8 mouse cellular contexts compared by ENCODE assay signal in the genomic region with DNA sequence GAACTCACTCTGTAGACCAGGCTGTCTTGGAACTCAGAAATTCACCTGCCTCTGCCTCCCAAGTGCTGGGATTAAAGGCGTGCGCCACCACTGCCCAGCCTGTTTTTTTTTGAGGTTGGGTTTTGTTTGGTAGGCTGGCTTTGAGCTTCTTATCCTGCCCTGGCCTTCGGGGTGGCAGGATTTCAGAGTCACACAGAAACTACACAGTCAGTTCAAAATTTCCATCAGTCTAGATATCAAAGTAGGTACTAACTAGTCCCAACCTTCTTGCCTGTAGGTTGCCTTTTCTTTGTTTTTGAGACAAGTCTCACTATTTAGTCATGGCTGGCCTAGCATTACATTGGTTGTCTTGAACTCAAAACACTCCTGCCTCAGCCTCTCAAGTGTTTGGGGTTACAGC. TPM values are rescaled to one million over a fixed set of nuclear protein-coding genes. Genes with fewer than 3 reads are reported as not detected.
DNase-seq lines count a peak whose midpoint lies in the region; ATAC-seq and TF ChIP-seq lines count a peak whose summit lies in the region.

No protein-coding gene starts in this region.

- no peak overlapping the region for H3K9ac ChIP-seq in intestine, embryonic 15.5 days
- H3K9ac ChIP-seq in neural tube, embryonic 14.5 days (replicated peaks; ENCODE audit: low read depth, low read length), result no peak overlapping the region

- no peak for TF ChIP-seq CTCF in left cerebral cortex, adult 2 months (IDR thresholded peaks at IDR 0.05)

- peak overlapping the region; percentile 49 for H3K4me2 ChIP-seq in intestine, embryonic 15.5 days (replicated peaks)
- H3K4me2 ChIP-seq in neural tube, embryonic 14.5 days (ENCODE audit: low read depth, low read length), result peak overlapping the region; percentile 67; the same call in 1 of the 2 replicates

- no peak for DNase-seq in left cerebral cortex, adult 2 months (ENCODE audit: extremely low spot score in 1 of 2, low spot score in 2 of 2)
- DNase-seq in left cerebral cortex, adult 8-10 months (ENCODE audit: low spot score in 2 of 2), result no peak
- peak; percentile 23 for DNase-seq in c-Kit-positive CD71-positive TER-119-negative erythroid progenitor cells, embryonic 14.5 days (ENCODE audit: low read depth)
- no peak for DNase-seq in urinary bladder, postnatal 4 days (ENCODE audit: low spot score in 2 of 2)
- DNase-seq in embryo, embryonic 9.5 days (ENCODE audit: extremely low spot score), result no peak

- peak overlapping the region; percentile 86 for H3K4me3 ChIP-seq in left cerebral cortex, adult 2 months
- H3K4me3 ChIP-seq in intestine, embryonic 15.5 days (replicated peaks), result peak overlapping the region; percentile 88
- H3K4me3 ChIP-seq in neural tube, embryonic 14.5 days (ENCODE audit: low read depth, low read length), result peak overlapping the region; percentile 87; the same call in 1 of the 2 replicates

- 60% methylated on average over 3 of the region's 3 CpGs for WGBS in intestine, embryonic 15.5 days
- 74% methylated on average over 3 of the region's 3 CpGs for WGBS in neural tube, embryonic 14.5 days

- no peak for ATAC-seq in intestine, embryonic 15.5 days
- ATAC-seq in neural tube, embryonic 14.5 days (ENCODE audit: low read depth), result no peak
- no peak for ATAC-seq in megakaryocyte-erythroid progenitor cell, adult 5-6 weeks (replicated peaks; ENCODE audit: low FRiP score, low TSS enrichment, poor library complexity, severe bottlenecking)

- intact Hi-C loops in left cerebral cortex, adult 2 months (cut with DNase I), result no loop called here

- no peaks in the 10 kb centered on the region for H3K9me3 ChIP-seq in intestine, embryonic 15.5 days
- H3K9me3 ChIP-seq in neural tube, embryonic 14.5 days (ENCODE audit: control insufficient read depth, low read length), result no peaks in the 10 kb centered on the region

- H3K27me3 ChIP-seq in intestine, embryonic 15.5 days (replicated peaks), result no peaks in the 10 kb centered on the region
- H3K27me3 ChIP-seq in neural tube, embryonic 14.5 days (ENCODE audit: control insufficient read depth, insufficient read depth, low read length), result no peaks in the 10 kb centered on the region

- no peak overlapping the region for H3K27ac ChIP-seq in left cerebral cortex, adult 2 months
- H3K27ac ChIP-seq in intestine, embryonic 15.5 days, result no peak overlapping the region
- H3K27ac ChIP-seq in neural tube, embryonic 14.5 days (ENCODE audit: low read depth, low read length), result no peak overlapping the region

- H3K4me1 ChIP-seq in intestine, embryonic 15.5 days (replicated peaks), result peaks cover 5% of the 10 kb centered on the region; the same call in 1 of the 2 replicates
- peaks cover 5% of the 10 kb centered on the region for H3K4me1 ChIP-seq in neural tube, embryonic 14.5 days (ENCODE audit: control insufficient read depth, insufficient read depth, low read length)

- no peaks in the 10 kb centered on the region for H3K36me3 ChIP-seq in intestine, embryonic 15.5 days
- H3K36me3 ChIP-seq in neural tube, embryonic 14.5 days (ENCODE audit: control insufficient read depth, insufficient read depth, low read length), result no peaks in the 10 kb centered on the region

RNA-seq across cellular contexts. Expression of gene Kpna1, which starts 5.9 kb away (rescaled TPM):
- total RNA-seq in left cerebral cortex, adult 2 months (2021), result 100 to 1,000 TPM; 132 to 157 TPM
- 100 to 1,000 TPM; 128 to 143 (median 130) TPM for total RNA-seq in left cerebral cortex, adult 8-10 months (2022)
- polyA plus RNA-seq in intestine, embryonic 15.5 days (2015; fragmentation: Nextera tagmentation; extraction: Ambion mirVana), result 34.9 and 40.2 TPM in 2 replicates
- polyA plus RNA-seq in neural tube, embryonic 14.5 days (2014; fragmentation: Nextera tagmentation; extraction: Ambion mirVana), result 89.3 and 101 TPM in 2 replicates
- 50.3 and 58.3 TPM in 2 replicates for total RNA-seq in megakaryocyte-erythroid progenitor cell, adult 5-6 weeks (2014; fragmentation: Nextera tagmentation)
- total RNA-seq in megakaryocyte-erythroid progenitor cell, adult 5-6 weeks (2017), result 52.8 and 55.5 TPM in 2 replicates

RNA-seq across cellular contexts. Expression of gene Dtx3l, which starts 45.5 kb away (rescaled TPM):
- total RNA-seq in left cerebral cortex, adult 2 months (2021), result 1 to 10 TPM; 3.5 to 3.6 TPM
- 1 to 10 TPM; 4.7 to 5.7 (median 5.2) TPM for total RNA-seq in left cerebral cortex, adult 8-10 months (2022)
- 8.6 TPM in 2 replicates for polyA plus RNA-seq in intestine, embryonic 15.5 days (2015; fragmentation: Nextera tagmentation; extraction: Ambion mirVana)
- polyA plus RNA-seq in neural tube, embryonic 14.5 days (2014; fragmentation: Nextera tagmentation; extraction: Ambion mirVana), result 0.95 and 2.0 TPM in 2 replicates
- total RNA-seq in megakaryocyte-erythroid progenitor cell, adult 5-6 weeks (2014; fragmentation: Nextera tagmentation), result 15.8 and 19.4 TPM in 2 replicates
- 22.1 and 23.0 TPM in 2 replicates for total RNA-seq in megakaryocyte-erythroid progenitor cell, adult 5-6 weeks (2017)

RNA-seq across cellular contexts. Expression of gene Parp9, which starts 46.2 kb away (rescaled TPM):
- total RNA-seq in left cerebral cortex, adult 2 months (2021), result 1 to 10 TPM; 2.3 to 3.9 TPM
- 1 to 10 TPM; 2.9 to 4.9 (median 3.9) TPM for total RNA-seq in left cerebral cortex, adult 8-10 months (2022)
- 12.0 and 14.0 TPM in 2 replicates for polyA plus RNA-seq in intestine, embryonic 15.5 days (2015; fragmentation: Nextera tagmentation; extraction: Ambion mirVana)
- polyA plus RNA-seq in neural tube, embryonic 14.5 days (2014; fragmentation: Nextera tagmentation; extraction: Ambion mirVana), result 0.78 and 2.1 TPM in 2 replicates
- total RNA-seq in megakaryocyte-erythroid progenitor cell, adult 5-6 weeks (2014; fragmentation: Nextera tagmentation), result 14.8 and 18.1 TPM in 2 replicates
- total RNA-seq in megakaryocyte-erythroid progenitor cell, adult 5-6 weeks (2017), result 28.3 and 40.9 TPM in 2 replicates

RNA-seq across cellular contexts. Expression of gene Wdr5b, which starts 56.5 kb away (rescaled TPM):
- total RNA-seq in left cerebral cortex, adult 2 months (2021), result 1 to 10 TPM; 4.4 to 4.7 TPM
- total RNA-seq in left cerebral cortex, adult 8-10 months (2022), result 1 to 10 TPM; 4.4 to 5.3 (median 5.1) TPM
- polyA plus RNA-seq in intestine, embryonic 15.5 days (2015; fragmentation: Nextera tagmentation; extraction: Ambion mirVana), result 7.0 and 7.8 TPM in 2 replicates
- 15.1 and 15.6 TPM in 2 replicates for polyA plus RNA-seq in neural tube, embryonic 14.5 days (2014; fragmentation: Nextera tagmentation; extraction: Ambion mirVana)
- total RNA-seq in megakaryocyte-erythroid progenitor cell, adult 5-6 weeks (2014; fragmentation: Nextera tagmentation), result 6.6 and 8.3 TPM in 2 replicates
- total RNA-seq in megakaryocyte-erythroid progenitor cell, adult 5-6 weeks (2017), result 9.2 and 9.3 TPM in 2 replicates
